Mouse (Mus musculus) spleen, postnatal 10 days (tissue): Measurements from ENCODE around the gene Npepps.

ENCODE experiments used
- DNase-seq, 2 experiments: peaks; one replicate each; pipeline ENCODE4 v3.0.0; 2021 to 2022; ENCODE audit warnings: low spot score in 2 of 2

Npepps gene

GRCm38 (mm10) chr11:97186947-97187763 lies 93.3 kb downstream of the Npepps start:
- DNase-seq = peak; percentile 97 to 98

- no peak for DNase-seq
Measured at GRCm38 (mm10) chr11:97185704-97186614, 94.5 kb downstream of the Npepps start.

- no peak for DNase-seq
Measured at GRCm38 (mm10) chr11:97184875-97185274, 95.6 kb downstream of the Npepps start.

- no peak for DNase-seq
Measured at GRCm38 (mm10) chr11:97182446-97182845, 98.0 kb downstream of the Npepps start.

GRCm38 (mm10) chr11:97181061-97181460 lies 99.4 kb downstream of the Npepps start:
- DNase-seq = no peak

- no peak for DNase-seq
Measured at GRCm38 (mm10) chr11:97178198-97178597, 102.2 kb downstream of the Npepps start.

- peak in 1 of 2 experiments; percentile 41 for DNase-seq
Measured at GRCm38 (mm10) chr11:97176851-97177250, 103.6 kb downstream of the Npepps start.

GRCm38 (mm10) chr11:97175499-97175898 lies 104.9 kb downstream of the Npepps start:
- no peak for DNase-seq

- DNase-seq = no peak
Measured at GRCm38 (mm10) chr11:97160341-97160740, 120.1 kb downstream of the Npepps start.

GRCm38 (mm10) chr11:97156999-97157398 lies 123.4 kb downstream of the Npepps start:
- DNase-seq = no peak
